ENCODE assay signal across 8 mouse cellular contexts in the genomic region with DNA sequence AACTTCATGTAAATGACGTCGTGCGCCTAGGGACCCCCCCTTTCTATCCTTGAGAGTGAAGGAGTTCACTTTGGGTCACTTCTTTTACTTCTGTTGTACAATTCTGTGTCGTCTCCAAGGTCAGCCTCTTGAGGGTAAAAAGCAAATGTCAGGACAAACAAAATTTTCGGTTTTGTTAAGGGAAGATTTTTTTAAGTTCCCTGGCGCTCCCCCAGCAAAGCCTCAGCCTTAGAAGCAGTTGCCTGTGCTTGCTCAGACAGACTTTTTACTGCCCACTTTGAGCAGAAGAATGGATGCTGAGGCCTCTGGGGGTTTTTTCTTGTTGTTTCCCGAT. TPM values are rescaled to one million over a fixed set of nuclear protein-coding genes. Genes with fewer than 3 reads are reported as not detected.
DNase-seq lines count a peak whose midpoint lies in the region; ATAC-seq and TF ChIP-seq lines count a peak whose summit lies in the region.

No protein-coding gene starts in this region.

- H3K4me2 ChIP-seq in forebrain, embryonic 13.5 days = peak overlapping the region; percentile 93
- H3K4me2 ChIP-seq in limb, embryonic 13.5 days (replicated peaks) = peak overlapping the region; percentile 94
- peak overlapping the region; percentile 90 for H3K4me2 ChIP-seq in neural tube, embryonic 13.5 days

- WGBS in thymus, adult 2 months = 0% methylated on average over 7 of the region's 7 CpGs
- WGBS in forebrain, embryonic 13.5 days = 1% methylated on average over 7 of the region's 7 CpGs
- whole genome bisulfite sequencing in limb, embryonic 13.5 days = 2% methylated on average over 7 of the region's 7 CpGs
- 2% methylated on average over 7 of the region's 7 CpGs for WGBS in neural tube, embryonic 13.5 days

- TF ChIP-seq POLR2A in thymus, adult 2 months (IDR thresholded peaks at IDR 0.05; ENCODE audit: control insufficient read depth, extremely low read depth, insufficient read depth, low read length, poor library complexity) = no peak

- no peak for TF ChIP-seq CTCF in thymus, adult 2 months (IDR thresholded peaks at IDR 0.05; ENCODE audit: borderline replicate concordance, control insufficient read depth, extremely low read depth, insufficient read depth, low read length, poor library complexity)

- no peaks in the 10 kb centered on the region for H3K36me3 ChIP-seq in thymus, adult 2 months (ENCODE audit: control insufficient read depth, insufficient read depth, low read length)
- H3K36me3 ChIP-seq in forebrain, embryonic 13.5 days (ENCODE audit: poor library complexity, severe bottlenecking) = no peaks in the 10 kb centered on the region
- H3K36me3 ChIP-seq in limb, embryonic 13.5 days = no peaks in the 10 kb centered on the region
- H3K36me3 ChIP-seq in neural tube, embryonic 13.5 days = no peaks in the 10 kb centered on the region

- H3K27ac ChIP-seq in thymus, adult 2 months (ENCODE audit: control insufficient read depth, insufficient read depth, low read length) = peak overlapping the region; percentile 85
- peak overlapping the region; percentile 41 for H3K27ac ChIP-seq in forebrain, embryonic 13.5 days
- no peak overlapping the region for H3K27ac ChIP-seq in limb, embryonic 13.5 days
- H3K27ac ChIP-seq in neural tube, embryonic 13.5 days (replicated peaks) = peak overlapping the region; percentile 82

- H3K9ac ChIP-seq in forebrain, embryonic 13.5 days = peak overlapping the region; percentile 97
- H3K9ac ChIP-seq in limb, embryonic 13.5 days = peak overlapping the region; percentile 94
- H3K9ac ChIP-seq in neural tube, embryonic 13.5 days = peak overlapping the region; percentile 95

- H3K9me3 ChIP-seq in forebrain, embryonic 13.5 days (replicated peaks) = no peaks in the 10 kb centered on the region
- H3K9me3 ChIP-seq in limb, embryonic 13.5 days = no peaks in the 10 kb centered on the region
- no peaks in the 10 kb centered on the region for H3K9me3 ChIP-seq in neural tube, embryonic 13.5 days

- no peak for DNase-seq in thymus, adult 2 months
- DNase-seq in thymus, postnatal 4 days = no peak
- DNase-seq in embryo, embryonic 11 days = no peak
- DNase-seq in adrenal gland, postnatal 14 days = no peak

- peak overlapping the region; percentile 73 for H3K4me3 ChIP-seq in thymus, adult 2 months (ENCODE audit: control insufficient read depth, insufficient read depth, low read length)
- H3K4me3 ChIP-seq in forebrain, embryonic 13.5 days = peak overlapping the region; percentile 87
- H3K4me3 ChIP-seq in limb, embryonic 13.5 days = peak overlapping the region; percentile 89
- H3K4me3 ChIP-seq in neural tube, embryonic 13.5 days = peak overlapping the region; percentile 78

- H3K4me1 ChIP-seq in thymus, adult 2 months (replicated peaks; ENCODE audit: control insufficient read depth, insufficient read depth, low read length) = peaks cover 34% of the 10 kb centered on the region
- H3K4me1 ChIP-seq in forebrain, embryonic 13.5 days = peaks cover 46% of the 10 kb centered on the region
- H3K4me1 ChIP-seq in limb, embryonic 13.5 days = peaks cover 30% of the 10 kb centered on the region
- H3K4me1 ChIP-seq in neural tube, embryonic 13.5 days (replicated peaks) = peaks cover 48% of the 10 kb centered on the region

- H3K27me3 ChIP-seq in thymus, adult 2 months (ENCODE audit: control insufficient read depth, insufficient read depth, low read length) = no peaks in the 10 kb centered on the region
- no peaks in the 10 kb centered on the region for H3K27me3 ChIP-seq in forebrain, embryonic 13.5 days
- peaks cover 29% of the 10 kb centered on the region for H3K27me3 ChIP-seq in limb, embryonic 13.5 days
- H3K27me3 ChIP-seq in neural tube, embryonic 13.5 days = no peaks in the 10 kb centered on the region

- no peak for ATAC-seq in forebrain, embryonic 13.5 days
- no peak for ATAC-seq in limb, embryonic 13.5 days (ENCODE audit: low FRiP score, low read depth)
- no peak for ATAC-seq in neural tube, embryonic 13.5 days (ENCODE audit: low read depth)
- ATAC-seq in monocyte, adult 5-6 weeks (replicated peaks; ENCODE audit: insufficient number of reproducible peaks, low FRiP score, low TSS enrichment, poor library complexity, severe bottlenecking) = no peak

RNA-seq across cellular contexts. Expression of a gene that starts 0.7 kb away (rescaled TPM):
- polyA plus RNA-seq in thymus, adult 2 months (2012; rRNA removed) = 96.5 and 103 TPM in 2 replicates
- polyA plus RNA-seq in forebrain, embryonic 13.5 days (2015; fragmentation: Nextera tagmentation; extraction: Ambion mirVana) = 49.7 and 49.9 TPM in 2 replicates
- polyA plus RNA-seq in limb, embryonic 13.5 days (2015; fragmentation: Nextera tagmentation; extraction: Ambion mirVana) = 17.0 and 17.7 TPM in 2 replicates
- polyA plus RNA-seq in neural tube, embryonic 13.5 days (2015; fragmentation: Nextera tagmentation; extraction: Ambion mirVana) = 43.4 and 44.3 TPM in 2 replicates
- 26.0 to 55.3 TPM (median 29.2 TPM) in 3 replicates for total RNA-seq in monocyte, adult 5-6 weeks (2017)
- 83.1 and 84.0 TPM in 2 replicates for total RNA-seq in adrenal gland, postnatal 14 days (2021)

RNA-seq across cellular contexts. Expression of a gene that starts 21.0 kb away (rescaled TPM):
- 1.4 and 2.9 TPM in 2 replicates for polyA plus RNA-seq in thymus, adult 2 months (2012; rRNA removed)
- 164 and 177 TPM in 2 replicates for polyA plus RNA-seq in forebrain, embryonic 13.5 days (2015; fragmentation: Nextera tagmentation; extraction: Ambion mirVana)
- polyA plus RNA-seq in limb, embryonic 13.5 days (2015; fragmentation: Nextera tagmentation; extraction: Ambion mirVana) = 167 and 187 TPM in 2 replicates
- polyA plus RNA-seq in neural tube, embryonic 13.5 days (2015; fragmentation: Nextera tagmentation; extraction: Ambion mirVana) = 115 and 160 TPM in 2 replicates
- 1.1 to 7.0 TPM (median 3.2 TPM) in 3 replicates for total RNA-seq in monocyte, adult 5-6 weeks (2017)
- total RNA-seq in adrenal gland, postnatal 14 days (2021) = 1.8 and 2.2 TPM in 2 replicates

Comparison
In these comparisons a context has a peak if more than half of its experiments do, and no peak if none do; other contexts are left out.
1. RNA of a gene that starts 21.0 kb away (polyA plus RNA-seq): 164 to 177 TPM in forebrain, embryonic 13.5 days, 167 to 187 TPM in limb, embryonic 13.5 days and 115 to 160 TPM in neural tube, embryonic 13.5 days; 1.4 to 2.9 TPM in thymus, adult 2 months; every median in the first group is over 10 times any median in the second.
2. Peak in every context shown above with its lines, with median percentiles within 50 percentile points of each other: H3K4me3 ChIP-seq, H3K4me2 ChIP-seq and H3K9ac ChIP-seq.